Mouse (Mus musculus) liver, postnatal 0 days (tissue): ENCODE data around the gene Chd9.

ENCODE experiments used
- CTCF ChIP-seq: sonication (generic); IDR thresholded peaks from 2 replicates; pipeline ENCODE4 v1.5.1; 2016; ENCODE audit warnings: antibody characterized with exemption, low read depth
- EP300 ChIP-seq: IDR thresholded peaks from 2 replicates; pipeline ENCODE4 v1.6.1; 2016; ENCODE audit warnings: antibody characterized with exemption, low read depth, mild to moderate bottlenecking

DNA sequence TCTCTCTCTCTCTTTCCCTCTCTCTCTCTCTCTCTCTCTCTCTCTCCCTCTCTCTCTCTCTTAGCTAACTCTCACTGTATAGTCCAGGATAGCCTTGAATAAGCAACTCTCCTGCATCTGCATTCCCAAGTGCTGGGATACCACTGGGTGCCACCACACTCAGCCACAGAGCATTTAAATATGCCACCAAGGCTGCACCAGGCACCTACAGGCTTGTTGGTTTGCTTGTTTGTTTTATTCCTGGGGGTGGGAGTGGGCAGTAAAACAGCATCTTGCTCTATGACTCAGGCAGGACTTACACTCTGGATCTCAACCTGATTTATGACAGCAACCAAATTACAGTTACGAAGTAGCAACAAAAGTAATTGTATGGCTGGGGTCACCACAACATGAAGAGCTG, 36.5 kb upstream of the Chd9 start:
- no peak for TF ChIP-seq CTCF
- no peak for TF ChIP-seq EP300
